Mouse (Mus musculus) skeletal muscle tissue, adult 2 months (tissue): ENCODE results near the gene Htr6.
A peak's percentile ranks its signal among the peaks of the same experiment; 100 is the strongest.

Experiments used
- DNase-seq: peaks from one replicate; pipeline ENCODE4 v3.0.0-alpha.2; 2012; ENCODE audit warnings: low read depth, low spot score

Htr6 gene

GRCm38 (mm10) chr4:139088982-139089671, 13.8 kb upstream of the Htr6 start:
- no peak for DNase-seq

- DNase-seq, result no peak
These were observed 11.6 kb upstream of the Htr6 start for GRCm38 (mm10) chr4:139086984-139087383.

GRCm38 (mm10) chr4:139086037-139086436, 10.7 kb upstream of the Htr6 start:
- peak; percentile 82 for DNase-seq

GRCm38 (mm10) chr4:139085337-139085736, 10.0 kb upstream of the Htr6 start:
- DNase-seq, result no peak

- no peak for DNase-seq
These were observed 7.6 kb upstream of the Htr6 start for GRCm38 (mm10) chr4:139082790-139083564.

- no peak for DNase-seq
These were observed 6.0 kb upstream of the Htr6 start for GRCm38 (mm10) chr4:139081270-139081931.

- no peak for DNase-seq
These were observed 4.9 kb upstream of the Htr6 start for GRCm38 (mm10) chr4:139080259-139080658.

GRCm38 (mm10) chr4:139079439-139079838, 4.1 kb upstream of the Htr6 start:
- no peak for DNase-seq

GRCm38 (mm10) chr4:139078726-139079125, 3.4 kb upstream of the Htr6 start:
- DNase-seq, result no peak

- no peak for DNase-seq
These were observed 2.9 kb upstream of the Htr6 start for GRCm38 (mm10) chr4:139078313-139078712.

GRCm38 (mm10) chr4:139075915-139076314, 545 bp upstream of the Htr6 start:
- DNase-seq, result no peak

GRCm38 (mm10) chr4:139074060-139074459, 1.3 kb downstream of the Htr6 start:
- no peak for DNase-seq

- DNase-seq, result no peak
These were observed 7.1 kb downstream of the Htr6 start for GRCm38 (mm10) chr4:139068287-139068686.

- no peak for DNase-seq
These were observed 10.5 kb downstream of the Htr6 start for GRCm38 (mm10) chr4:139064831-139065230.

- no peak for DNase-seq
These were observed 15.8 kb downstream of the Htr6 start for GRCm38 (mm10) chr4:139059569-139059968.

- DNase-seq, result no peak
These were observed 17.3 kb downstream of the Htr6 start for GRCm38 (mm10) chr4:139058029-139058428.

- DNase-seq, result no peak
These were observed 18.1 kb downstream of the Htr6 start for GRCm38 (mm10) chr4:139057291-139057690.

GRCm38 (mm10) chr4:139055744-139056143, 19.6 kb downstream of the Htr6 start:
- no peak for DNase-seq

GRCm38 (mm10) chr4:139055336-139055735, 20.0 kb downstream of the Htr6 start:
- no peak for DNase-seq

- no peak for DNase-seq
These were observed 21.0 kb downstream of the Htr6 start for GRCm38 (mm10) chr4:139054300-139054923.

GRCm38 (mm10) chr4:139053391-139053790, 22.0 kb downstream of the Htr6 start:
- no peak for DNase-seq

- DNase-seq, result no peak
These were observed 22.6 kb downstream of the Htr6 start for GRCm38 (mm10) chr4:139052796-139053195.
